Mouse (Mus musculus) E14TG2a.4 (cell line): ENCODE results near the gene Tfb1m.

Experiments used
- H3K27me3 ChIP-seq: 2 replicates; pipeline ENCODE4 v1.6.1; 2014; ENCODE audit warnings: low read length, control low read depth; ENCODE audit not compliant: insufficient read depth
- H3K36me3 ChIP-seq: 2 replicates; pipeline ENCODE4 v1.6.1; 2014; ENCODE audit warnings: low read length, control low read depth; ENCODE audit not compliant: insufficient read depth
- H3K4me1 ChIP-seq: replicated peaks from 2 replicates; pipeline ENCODE4 v1.6.1; 2014; ENCODE audit warnings: low read depth, low read length, control low read depth
- H3K4me3 ChIP-seq: replicated peaks from 2 replicates; pipeline ENCODE4 v1.5.1; 2014; ENCODE audit warnings: mild to moderate bottlenecking, low read length
- H3K9me3 ChIP-seq: 2 replicates; pipeline ENCODE4 v1.6.1; 2014; ENCODE audit warnings: low read length, control low read depth
- CTCF ChIP-seq: conservative IDR thresholded peaks from 2 replicates; pipeline ENCODE4 v1.5.1; 2014; ENCODE audit warnings: low read length
- NANOG ChIP-seq: IDR thresholded peaks from 2 replicates; pipeline ENCODE4 v1.6.1; 2014; ENCODE audit warnings: borderline replicate concordance, low read length, mixed read lengths
- POU5F1 ChIP-seq: IDR thresholded peaks from 2 replicates; pipeline ENCODE4 v1.6.1; 2014; ENCODE audit warnings: low read length, borderline replicate concordance

The Tfb1m gene

GRCm38 (mm10) chr17:3490216-3490895 lies 67.2 kb downstream of the Tfb1m start:
- Histone ChIP-seq H3K36me3 (no peaks in the 10 kb centered on the region), H3K27me3 (no peaks in the 10 kb centered on the region), H3K4me3 (no peak overlapping the region), H3K4me1 (no peaks in the 10 kb centered on the region), H3K9me3 (no peaks in the 10 kb centered on the region)
- no peak for TF ChIP-seq NANOG
- TF ChIP-seq CTCF, result no peak
- no peak for TF ChIP-seq POU5F1

GRCm38 (mm10) chr17:3487721-3488601 lies 69.6 kb downstream of the Tfb1m start:
- Histone ChIP-seq H3K27me3 (no peaks in the 10 kb centered on the region), H3K4me1 (no peaks in the 10 kb centered on the region), H3K36me3 (no peaks in the 10 kb centered on the region), H3K9me3 (no peaks in the 10 kb centered on the region), H3K4me3 (no peak overlapping the region)
- TF ChIP-seq NANOG, result no peak
- no peak for TF ChIP-seq CTCF
- TF ChIP-seq POU5F1, result no peak

GRCm38 (mm10) chr17:3487211-3487610 lies 70.4 kb downstream of the Tfb1m start:
- Histone ChIP-seq H3K36me3 (no peaks in the 10 kb centered on the region), H3K4me1 (no peaks in the 10 kb centered on the region), H3K27me3 (no peaks in the 10 kb centered on the region), H3K9me3 (no peaks in the 10 kb centered on the region), H3K4me3 (no peak overlapping the region)
- TF ChIP-seq CTCF (no peak), NANOG (no peak), POU5F1 (no peak)

GRCm38 (mm10) chr17:3485851-3486250 lies 71.7 kb downstream of the Tfb1m start:
- TF ChIP-seq NANOG, result no peak
- H3K4me3 ChIP-seq, result no peak overlapping the region

GRCm38 (mm10) chr17:3483091-3483490 lies 74.5 kb downstream of the Tfb1m start:
- Histone ChIP-seq H3K9me3 (no peaks in the 10 kb centered on the region), H3K27me3 (no peaks in the 10 kb centered on the region), H3K4me3 (no peak overlapping the region), H3K36me3 (no peaks in the 10 kb centered on the region), H3K4me1 (no peaks in the 10 kb centered on the region)
- TF ChIP-seq CTCF, result no peak
- TF ChIP-seq NANOG, result no peak
- no peak for TF ChIP-seq POU5F1

More at GRCm38 (mm10) chr17:3485851-3486250, 71.7 kb downstream of the Tfb1m start:
- no peaks in the 10 kb centered on the region for H3K27me3 ChIP-seq
- no peaks in the 10 kb centered on the region for H3K9me3 ChIP-seq
- H3K4me1 ChIP-seq, result no peaks in the 10 kb centered on the region
- no peaks in the 10 kb centered on the region for H3K36me3 ChIP-seq

- H3K36me3 ChIP-seq, result no peaks in the 10 kb centered on the region
- H3K4me3 ChIP-seq, result no peak overlapping the region
- H3K27me3 ChIP-seq, result no peaks in the 10 kb centered on the region; the same call in 1 of the 2 replicates
- TF ChIP-seq NANOG, result no peak
- TF ChIP-seq POU5F1, result no peak
- TF ChIP-seq CTCF, result no peak
- no peaks in the 10 kb centered on the region for H3K9me3 ChIP-seq
- no peaks in the 10 kb centered on the region for H3K4me1 ChIP-seq
Observed at GRCm38 (mm10) chr17:3481576-3482575, 75.7 kb downstream of the Tfb1m start.

- Histone ChIP-seq H3K4me1 (no peaks in the 10 kb centered on the region), H3K4me3 (no peak overlapping the region), H3K36me3 (no peaks in the 10 kb centered on the region), H3K27me3 (no peaks in the 10 kb centered on the region; the same call in 1 of the 2 replicates), H3K9me3 (no peaks in the 10 kb centered on the region)
- TF ChIP-seq CTCF, result no peak
- TF ChIP-seq POU5F1, result no peak
- no peak for TF ChIP-seq NANOG
Observed at GRCm38 (mm10) chr17:3476546-3476945, 81.0 kb downstream of the Tfb1m start.

- TF ChIP-seq POU5F1 (no peak), CTCF (no peak), NANOG (no peak)
- Histone ChIP-seq H3K9me3 (no peaks in the 10 kb centered on the region), H3K4me1 (no peaks in the 10 kb centered on the region), H3K36me3 (no peaks in the 10 kb centered on the region), H3K27me3 (no peaks in the 10 kb centered on the region; the same call in 1 of the 2 replicates), H3K4me3 (no peak overlapping the region)
Observed at GRCm38 (mm10) chr17:3472018-3472417, 85.6 kb downstream of the Tfb1m start.
